Mouse (Mus musculus): ENCODE measurements around the gene Wdr89. TPM values are rescaled to one million over a fixed set of nuclear protein-coding genes. Genes with fewer than 3 reads are reported as not detected.

Gene Wdr89
- total and polyA plus RNA-seq, 2 experiments from 2014 or later: 3.8 to 4.9 TPM

- WGBS: 10% methylated on average over 23 of the region's 24 CpGs
- H3K4me1 ChIP-seq (ENCODE audit: insufficient read depth): no peaks in the 10 kb centered on the region
- DNase-seq: no peak
- peak overlapping the region; percentile 28; the same call in 1 of the 2 replicates for H3K4me2 ChIP-seq (ENCODE audit: low read depth)
- H3K27me3 ChIP-seq (ENCODE audit: insufficient read depth, low read length): no peaks in the 10 kb centered on the region
- TF ChIP-seq CTCF (IDR thresholded peaks at IDR 0.05; ENCODE audit: low read depth): no peak
- no peaks in the 10 kb centered on the region for H3K9me3 ChIP-seq (ENCODE audit: low read length)
- H3K36me3 ChIP-seq (ENCODE audit: insufficient read depth): no peaks in the 10 kb centered on the region
- H3K27ac ChIP-seq (ENCODE audit: low read depth, low read length): no peak overlapping the region
- H3K4me3 ChIP-seq (ENCODE audit: low read depth, low read length): no peak overlapping the region
- ATAC-seq: no peak
- H3K9ac ChIP-seq: no peak overlapping the region
These were observed 53.1 kb downstream of the Wdr89 start for GRCm38 (mm10) chr12:75616158-75616791.

DNA sequence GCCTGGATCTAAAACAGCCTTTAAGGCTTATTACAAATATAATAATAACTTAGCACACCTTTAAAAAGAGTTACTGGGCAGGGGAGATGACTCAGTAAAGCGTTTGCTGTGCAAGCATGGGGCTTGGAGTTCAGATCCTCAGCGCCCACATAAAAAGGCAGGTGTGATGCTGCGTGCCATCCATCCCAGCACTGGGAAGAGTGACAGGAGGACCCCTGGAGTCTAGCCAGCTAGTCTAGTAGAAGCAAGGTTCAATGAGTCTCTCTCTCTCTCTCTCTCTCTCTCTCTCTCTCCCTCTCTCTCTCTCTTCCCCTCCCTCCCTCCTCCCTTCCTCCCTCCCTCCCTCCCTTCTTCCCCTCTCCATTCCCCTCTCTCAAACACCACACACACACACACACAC, 53.8 kb downstream of the Wdr89 start:
- no peak overlapping the region for H3K9ac ChIP-seq
- H3K36me3 ChIP-seq (ENCODE audit: insufficient read depth): no peaks in the 10 kb centered on the region
- no peaks in the 10 kb centered on the region for H3K4me1 ChIP-seq (ENCODE audit: insufficient read depth)
- H3K27me3 ChIP-seq (ENCODE audit: insufficient read depth, low read length): no peaks in the 10 kb centered on the region
- no peak for ATAC-seq
- WGBS: 45% methylated on average over 3 of the region's 3 CpGs
- DNase-seq: no peak
- no peak overlapping the region for H3K4me2 ChIP-seq (ENCODE audit: low read depth)
- no peaks in the 10 kb centered on the region for H3K9me3 ChIP-seq (ENCODE audit: low read length)
- no peak overlapping the region for H3K27ac ChIP-seq (ENCODE audit: low read depth, low read length)
- no peak for TF ChIP-seq CTCF (IDR thresholded peaks at IDR 0.05; ENCODE audit: low read depth)
- no peak overlapping the region for H3K4me3 ChIP-seq (ENCODE audit: low read depth, low read length)

DNA sequence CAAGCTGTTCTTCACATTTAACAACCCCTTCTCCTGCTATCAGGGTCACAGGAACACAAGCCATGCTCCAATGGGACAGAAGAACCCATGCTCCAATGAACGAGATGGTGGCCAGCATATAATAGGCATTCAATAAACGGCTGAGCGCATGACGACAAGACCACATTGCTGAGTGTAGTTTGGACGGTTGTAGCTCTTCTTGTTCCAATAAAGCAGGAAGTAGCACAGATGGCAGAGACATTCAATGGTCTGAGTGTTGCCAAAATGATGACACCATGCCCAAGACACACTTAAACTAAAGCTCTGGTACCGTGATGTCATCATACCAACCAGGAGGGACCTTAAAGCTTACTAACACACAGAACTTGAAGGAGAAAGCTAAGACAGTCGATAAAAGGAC, 56.6 kb downstream of the Wdr89 start:
- peak; percentile 89 for ATAC-seq

GRCm38 (mm10) chr12:75599490-75599889, 69.8 kb downstream of the Wdr89 start:
- no peaks in the 10 kb centered on the region for H3K9me3 ChIP-seq (ENCODE audit: low read length)
- H3K4me3 ChIP-seq (ENCODE audit: low read depth, low read length): no peak overlapping the region
- H3K9ac ChIP-seq: no peak overlapping the region
- no peaks in the 10 kb centered on the region for H3K27me3 ChIP-seq (ENCODE audit: insufficient read depth, low read length)
- ATAC-seq (no peak), DNase-seq (no peak)
- no peak overlapping the region for H3K27ac ChIP-seq (ENCODE audit: low read depth, low read length)
- no peak overlapping the region for H3K4me2 ChIP-seq (ENCODE audit: low read depth)
- 22% methylated on average over 4 of the region's 4 CpGs for WGBS
- no peaks in the 10 kb centered on the region for H3K36me3 ChIP-seq (ENCODE audit: insufficient read depth)
- TF ChIP-seq CTCF (IDR thresholded peaks at IDR 0.05; ENCODE audit: low read depth): no peak
- H3K4me1 ChIP-seq (ENCODE audit: insufficient read depth): peaks cover 1% of the 10 kb centered on the region; the same call in 1 of the 2 replicates

More for the DNA sequence above, 56.6 kb downstream of the Wdr89 start:
- no peaks in the 10 kb centered on the region for H3K27me3 ChIP-seq (ENCODE audit: insufficient read depth, low read length)
- H3K9me3 ChIP-seq (ENCODE audit: low read length): no peaks in the 10 kb centered on the region
- H3K36me3 ChIP-seq (ENCODE audit: insufficient read depth): no peaks in the 10 kb centered on the region
- WGBS: 60% methylated on average over 7 of the region's 7 CpGs
- H3K4me1 ChIP-seq (ENCODE audit: insufficient read depth): no peaks in the 10 kb centered on the region
- peak; percentile 76 for DNase-seq
- no peak overlapping the region for H3K9ac ChIP-seq
- H3K4me3 ChIP-seq (ENCODE audit: low read depth, low read length): no peak overlapping the region
- peak overlapping the region; percentile 29 for H3K27ac ChIP-seq (ENCODE audit: low read depth, low read length)
- no peak overlapping the region; the same call in 1 of the 2 replicates for H3K4me2 ChIP-seq (ENCODE audit: low read depth)
- TF ChIP-seq CTCF (IDR thresholded peaks at IDR 0.05; ENCODE audit: low read depth): no peak

GRCm38 (mm10) chr12:75598988-75599387, 70.3 kb downstream of the Wdr89 start:
- Histone ChIP-seq H3K27me3 (ENCODE audit: insufficient read depth, low read length) (no peaks in the 10 kb centered on the region), H3K4me3 (ENCODE audit: low read depth, low read length) (no peak overlapping the region), H3K4me2 (ENCODE audit: low read depth) (no peak overlapping the region), H3K4me1 (ENCODE audit: insufficient read depth) (peaks cover 4% of the 10 kb centered on the region; the same call in 1 of the 2 replicates), H3K9ac (no peak overlapping the region), H3K36me3 (ENCODE audit: insufficient read depth) (no peaks in the 10 kb centered on the region), H3K27ac (ENCODE audit: low read depth, low read length) (no peak overlapping the region), H3K9me3 (ENCODE audit: low read length) (no peaks in the 10 kb centered on the region)
- ATAC-seq (no peak), DNase-seq (no peak)
- TF ChIP-seq CTCF (IDR thresholded peaks at IDR 0.05; ENCODE audit: low read depth): no peak
- WGBS: 74% methylated on average over 4 of the region's 4 CpGs

GRCm38 (mm10) chr12:75597707-75598106, 71.6 kb downstream of the Wdr89 start:
- peaks cover 4% of the 10 kb centered on the region; the same call in 1 of the 2 replicates for H3K4me1 ChIP-seq (ENCODE audit: insufficient read depth)
- TF ChIP-seq CTCF (IDR thresholded peaks at IDR 0.05; ENCODE audit: low read depth): no peak
- WGBS: 59% methylated on average over 4 of the region's 4 CpGs
- no peaks in the 10 kb centered on the region for H3K27me3 ChIP-seq (ENCODE audit: insufficient read depth, low read length)
- no peak overlapping the region for H3K4me2 ChIP-seq (ENCODE audit: low read depth)
- peak overlapping the region; percentile 10; the same call in 1 of the 2 replicates for H3K9ac ChIP-seq
- H3K4me3 ChIP-seq (ENCODE audit: low read depth, low read length): no peak overlapping the region
- H3K27ac ChIP-seq (ENCODE audit: low read depth, low read length): peak overlapping the region; percentile 64
- ATAC-seq (no peak), DNase-seq (peak; percentile 70)
- no peaks in the 10 kb centered on the region for H3K9me3 ChIP-seq (ENCODE audit: low read length)
- peaks cover 3% of the 10 kb centered on the region; the same call in 1 of the 2 replicates for H3K36me3 ChIP-seq (ENCODE audit: insufficient read depth)

- H3K4me2 ChIP-seq (ENCODE audit: low read depth): peak within 1 kb of the TSS; percentile 72
- peak; percentile 99 for ATAC-seq
- H3K9me3 ChIP-seq (ENCODE audit: low read length): no peaks in the 10 kb centered on the region
- H3K27ac ChIP-seq (ENCODE audit: low read depth, low read length): peak within 1 kb of the TSS; percentile 98
- no peaks in the 10 kb centered on the region for H3K27me3 ChIP-seq (ENCODE audit: insufficient read depth, low read length)
- peak within 1 kb of the TSS; percentile 81 for H3K9ac ChIP-seq
- peaks cover 4% of the 10 kb centered on the region; the same call in 1 of the 2 replicates for H3K4me1 ChIP-seq (ENCODE audit: insufficient read depth)
- TF ChIP-seq CTCF (IDR thresholded peaks at IDR 0.05; ENCODE audit: low read depth): peak; percentile 29; the same call in 1 of the 2 replicates
- H3K36me3 ChIP-seq (ENCODE audit: insufficient read depth): peaks cover 5% of the 10 kb centered on the region
- WGBS: 2% methylated on average over 72 of the region's 72 CpGs
- DNase-seq: peak; percentile 98
- peak within 1 kb of the TSS; percentile 65 for H3K4me3 ChIP-seq (ENCODE audit: low read depth, low read length)
These were observed 73.0 kb downstream of the Wdr89 start, which contains the start of gene Ppp2r5e for GRCm38 (mm10) chr12:75596154-75597002. Ppp2r5e (minus strand) TSS chr12:75596245.
